Mouse (Mus musculus): ENCODE results near the gene Cmss1.

DNA sequence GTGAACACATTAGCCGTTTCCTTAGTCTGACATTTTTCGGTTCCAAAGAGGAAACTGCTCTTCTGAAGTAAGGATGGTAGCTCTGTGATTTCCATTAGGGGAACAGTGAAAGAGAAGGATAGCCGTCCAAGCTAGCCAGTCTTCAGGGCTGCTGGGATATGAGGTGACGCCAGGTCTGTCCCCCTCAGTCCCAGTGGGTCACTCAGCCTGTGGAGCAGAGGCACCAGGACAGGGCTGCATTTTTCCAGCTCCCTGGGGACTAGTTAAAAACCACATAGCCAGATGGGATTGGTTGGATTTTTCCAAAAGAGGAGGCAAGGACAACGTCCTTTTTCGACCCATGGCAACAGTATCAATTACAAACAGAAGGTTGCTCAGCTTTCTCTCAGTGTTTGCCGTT lies 279.7 kb downstream of the Cmss1 start:
- no peak for TF ChIP-seq POLR2A (IDR thresholded peaks at IDR 0.05; ENCODE audit: insufficient read depth, low read length)
- TF ChIP-seq CTCF (IDR thresholded peaks at IDR 0.05; ENCODE audit: low read depth, low read length): no peak
- TF ChIP-seq EP300 (IDR thresholded peaks at IDR 0.05; ENCODE audit: insufficient read depth, low read depth, low read length): no peak

Data from ES-Bruce4 (cell line).